Mouse (Mus musculus) CD4-positive helper T cell, adult 2 months (primary cell): ENCODE measurements around the gene Coro1c.
A peak's percentile ranks its signal among the peaks of the same experiment; 100 is the strongest.

Experiments used
- DNase-seq: peaks from one replicate; pipeline ENCODE4 v3.0.0-alpha.2; 2012; ENCODE audit warnings: low read depth, missing footprints, low spot score

Coro1c gene

GRCm38 (mm10) chr5:113829566-113830291, 78.8 kb downstream of the Coro1c start:
- peak; percentile 36 for DNase-seq

GRCm38 (mm10) chr5:113828481-113828880, 80.1 kb downstream of the Coro1c start:
- DNase-seq, result peak; percentile 70

GRCm38 (mm10) chr5:113827991-113828411, 80.6 kb downstream of the Coro1c start:
- DNase-seq, result peak; percentile 65

GRCm38 (mm10) chr5:113826619-113827018, 81.9 kb downstream of the Coro1c start:
- DNase-seq, result peak; percentile 64

- peak; percentile 80 for DNase-seq
Measured at GRCm38 (mm10) chr5:113825558-113825957, 83.0 kb downstream of the Coro1c start.

- peak; percentile 75 for DNase-seq
Measured at GRCm38 (mm10) chr5:113824228-113824627, 84.3 kb downstream of the Coro1c start.

GRCm38 (mm10) chr5:113818572-113818971, 90.0 kb downstream of the Coro1c start:
- no peak for DNase-seq

- DNase-seq, result peak; percentile 79
Measured at GRCm38 (mm10) chr5:113815638-113816152, 92.9 kb downstream of the Coro1c start.

GRCm38 (mm10) chr5:113815041-113815389, 93.5 kb downstream of the Coro1c start:
- no peak for DNase-seq

GRCm38 (mm10) chr5:113814111-113815040, 94.2 kb downstream of the Coro1c start:
- peak; percentile 66 for DNase-seq

- peak; percentile 60 for DNase-seq
Measured at GRCm38 (mm10) chr5:113813608-113814007, 95.0 kb downstream of the Coro1c start.

GRCm38 (mm10) chr5:113812638-113813037, 95.9 kb downstream of the Coro1c start:
- DNase-seq, result no peak

- peak; percentile 24 for DNase-seq
Measured at GRCm38 (mm10) chr5:113811824-113812420, 96.6 kb downstream of the Coro1c start.

GRCm38 (mm10) chr5:113810111-113810510, 98.4 kb downstream of the Coro1c start:
- DNase-seq, result no peak

- DNase-seq, result no peak
Measured at GRCm38 (mm10) chr5:113808177-113808576, 100.4 kb downstream of the Coro1c start.

GRCm38 (mm10) chr5:113807712-113808111, 100.8 kb downstream of the Coro1c start:
- no peak for DNase-seq

GRCm38 (mm10) chr5:113806414-113806813, 102.1 kb downstream of the Coro1c start:
- DNase-seq, result no peak

GRCm38 (mm10) chr5:113805301-113805700, 103.3 kb downstream of the Coro1c start:
- no peak for DNase-seq

- DNase-seq, result no peak
Measured at GRCm38 (mm10) chr5:113804395-113804966, 104.1 kb downstream of the Coro1c start.

GRCm38 (mm10) chr5:113800280-113800679, 108.3 kb downstream of the Coro1c start, which contains the start of gene Tmem119:
TSS of gene Tmem119 (minus strand) at chr5:113800516.
- DNase-seq, result no peak

GRCm38 (mm10) chr5:113799691-113800090, 108.9 kb downstream of the Coro1c start:
- no peak for DNase-seq
